Mouse (Mus musculus) neural tube, embryonic 12.5 days (tissue): ENCODE measurements at regions not wholly inside any gene's neighbourhood (a gene's known extent, or its start where the extent isn't known, plus 50 kb on each side); places are given as distances from the start of the nearest gene placed in this dataset.

Source experiments
- ATAC-seq: fragments of 200-750 bp; cut with Nextera tagmentation; 2 replicates; pipeline ENCODE4 v1.8.0; 2017; ENCODE audit warnings: low read depth, mild to moderate bottlenecking, moderate TSS enrichment, moderate library complexity; ENCODE audit not compliant: low FRiP score
- H3K27ac ChIP-seq: fragments of 300-500 bp; sonication (generic); 2 replicates; pipeline ENCODE4 v1.5.1; 2016
- H3K27me3 ChIP-seq: fragments of 300-500 bp; sonication (generic); replicated peaks from 2 replicates; pipeline ENCODE4 v1.6.1; 2016; ENCODE audit warnings: mild to moderate bottlenecking
- H3K36me3 ChIP-seq: fragments of 300-500 bp; sonication (generic); 2 replicates; pipeline ENCODE4 v1.6.1; 2016; ENCODE audit warnings: mild to moderate bottlenecking
- H3K4me1 ChIP-seq: fragments of 300-500 bp; sonication (generic); 2 replicates; pipeline ENCODE4 v1.6.1; 2016
- H3K4me2 ChIP-seq: fragments of 300-500 bp; sonication (generic); replicated peaks from 2 replicates; pipeline ENCODE4 v1.6.1; 2016; ENCODE audit warnings: mild to moderate bottlenecking
- H3K4me3 ChIP-seq: fragments of 300-500 bp; sonication (generic); 2 replicates; pipeline ENCODE4 v1.5.1; 2016
- H3K9ac ChIP-seq: fragments of 300-500 bp; sonication (generic); 2 replicates; pipeline ENCODE4 v1.6.1; 2016; ENCODE audit warnings: mild to moderate bottlenecking
- H3K9me3 ChIP-seq: fragments of 300-500 bp; sonication (generic); 2 replicates; pipeline ENCODE4 v1.6.1; 2016; ENCODE audit warnings: mild to moderate bottlenecking
- WGBS: fragments of 180-500 bp; shearing (Covaris S2); methylation state at CpG from one replicate; pipeline ENCODE4 v1.1.7; 2016; 5-methylcytosine and 5-hydroxymethylcytosine counted together

GRCm38 (mm10) chr8:41556819-41557218 is 139.9 kb upstream of the Frg1 start:
- WGBS, result 82% methylated on average over 3 of the region's 3 CpGs
- ATAC-seq, result no peak
- Histone ChIP-seq H3K36me3 (no peaks in the 10 kb centered on the region), H3K4me2 (no peak overlapping the region), H3K9ac (no peak overlapping the region), H3K4me3 (no peak overlapping the region), H3K9me3 (no peaks in the 10 kb centered on the region), H3K27me3 (no peaks in the 10 kb centered on the region), H3K27ac (no peak overlapping the region), H3K4me1 (no peaks in the 10 kb centered on the region)

- 76% methylated on average over 8 of the region's 8 CpGs for WGBS
Measured at GRCm38 (mm10) chr8:41552747-41553534, 136.1 kb upstream of the Frg1 start.

GRCm38 (mm10) chr8:41551925-41552414 is 135.1 kb upstream of the Frg1 start:
- Histone ChIP-seq H3K27me3 (no peaks in the 10 kb centered on the region), H3K4me2 (no peak overlapping the region), H3K9me3 (no peaks in the 10 kb centered on the region), H3K4me1 (no peaks in the 10 kb centered on the region), H3K9ac (no peak overlapping the region), H3K4me3 (no peak overlapping the region), H3K27ac (no peak overlapping the region), H3K36me3 (no peaks in the 10 kb centered on the region)
- WGBS, result 82% methylated on average over 15 of the region's 15 CpGs
- ATAC-seq, result no peak

More at GRCm38 (mm10) chr8:41552747-41553534, 136.1 kb upstream of the Frg1 start:
- H3K9ac ChIP-seq, result no peak overlapping the region
- no peak for ATAC-seq
- no peak overlapping the region for H3K27ac ChIP-seq
- no peaks in the 10 kb centered on the region for H3K27me3 ChIP-seq
- H3K4me1 ChIP-seq, result no peaks in the 10 kb centered on the region
- no peaks in the 10 kb centered on the region for H3K9me3 ChIP-seq
- no peak overlapping the region for H3K4me2 ChIP-seq
- no peaks in the 10 kb centered on the region for H3K36me3 ChIP-seq
- no peak overlapping the region for H3K4me3 ChIP-seq

GRCm38 (mm10) chr8:41550095-41550420 is 133.2 kb upstream of the Frg1 start:
- Histone ChIP-seq H3K27me3 (no peaks in the 10 kb centered on the region), H3K4me2 (no peak overlapping the region), H3K9ac (no peak overlapping the region), H3K27ac (no peak overlapping the region), H3K4me1 (no peaks in the 10 kb centered on the region), H3K9me3 (no peaks in the 10 kb centered on the region), H3K36me3 (no peaks in the 10 kb centered on the region), H3K4me3 (no peak overlapping the region)
- no peak for ATAC-seq
- WGBS, result 90% methylated on average over 2 of the region's 2 CpGs

- Histone ChIP-seq H3K4me2 (no peak overlapping the region), H3K4me3 (no peak overlapping the region), H3K27me3 (no peaks in the 10 kb centered on the region), H3K9ac (no peak overlapping the region), H3K36me3 (no peaks in the 10 kb centered on the region), H3K9me3 (no peaks in the 10 kb centered on the region), H3K27ac (no peak overlapping the region), H3K4me1 (no peaks in the 10 kb centered on the region)
- ATAC-seq, result no peak
- 52% methylated on average over 25 of the region's 25 CpGs for WGBS
Measured at GRCm38 (mm10) chr8:41549220-41550094, 132.6 kb upstream of the Frg1 start.

GRCm38 (mm10) chr8:41547730-41548368 is 131.0 kb upstream of the Frg1 start:
- WGBS, result 86% methylated on average over 7 of the region's 7 CpGs
- no peak overlapping the region for H3K9ac ChIP-seq

GRCm38 (mm10) chr8:41532212-41532611 is 115.3 kb upstream of the Frg1 start:
- ATAC-seq, result no peak
- WGBS, result 80% methylated on average over 5 of the region's 5 CpGs
- no peaks in the 10 kb centered on the region for H3K27me3 ChIP-seq

More at GRCm38 (mm10) chr8:41547730-41548368, 131.0 kb upstream of the Frg1 start:
- Histone ChIP-seq H3K27ac (no peak overlapping the region), H3K27me3 (no peaks in the 10 kb centered on the region), H3K4me3 (no peak overlapping the region), H3K4me1 (no peaks in the 10 kb centered on the region), H3K36me3 (no peaks in the 10 kb centered on the region), H3K4me2 (no peak overlapping the region), H3K9me3 (no peaks in the 10 kb centered on the region)
- ATAC-seq, result no peak

GRCm38 (mm10) chr8:41529581-41529980 is 112.7 kb upstream of the Frg1 start:
- H3K4me2 ChIP-seq, result no peak overlapping the region
- no peaks in the 10 kb centered on the region for H3K36me3 ChIP-seq
- no peaks in the 10 kb centered on the region for H3K27me3 ChIP-seq
- no peak for ATAC-seq
- H3K4me3 ChIP-seq, result no peak overlapping the region
- H3K4me1 ChIP-seq, result no peaks in the 10 kb centered on the region
- 91% methylated on average over 8 of the region's 8 CpGs for WGBS
- H3K9ac ChIP-seq, result no peak overlapping the region
- H3K27ac ChIP-seq, result no peak overlapping the region
- H3K9me3 ChIP-seq, result no peaks in the 10 kb centered on the region

More at GRCm38 (mm10) chr8:41532212-41532611, 115.3 kb upstream of the Frg1 start:
- Histone ChIP-seq H3K36me3 (no peaks in the 10 kb centered on the region), H3K9me3 (no peaks in the 10 kb centered on the region), H3K4me1 (no peaks in the 10 kb centered on the region), H3K9ac (no peak overlapping the region), H3K27ac (no peak overlapping the region), H3K4me2 (no peak overlapping the region), H3K4me3 (no peak overlapping the region)

- Histone ChIP-seq H3K9ac (no peak overlapping the region), H3K4me3 (no peak overlapping the region), H3K4me1 (no peaks in the 10 kb centered on the region), H3K27ac (no peak overlapping the region), H3K27me3 (no peaks in the 10 kb centered on the region), H3K36me3 (no peaks in the 10 kb centered on the region), H3K4me2 (no peak overlapping the region), H3K9me3 (no peaks in the 10 kb centered on the region)
- WGBS, result 72% methylated on average over 7 of the region's 7 CpGs
- no peak for ATAC-seq
Measured at GRCm38 (mm10) chr8:41526283-41526682, 109.4 kb upstream of the Frg1 start.

GRCm38 (mm10) chr8:41485163-41485562 is 68.3 kb upstream of the Frg1 start:
- Histone ChIP-seq H3K4me2 (no peak overlapping the region), H3K9ac (no peak overlapping the region), H3K4me3 (no peak overlapping the region), H3K36me3 (no peaks in the 10 kb centered on the region), H3K27ac (no peak overlapping the region), H3K9me3 (no peaks in the 10 kb centered on the region), H3K27me3 (no peaks in the 10 kb centered on the region), H3K4me1 (no peaks in the 10 kb centered on the region)
- ATAC-seq, result no peak
- WGBS, result 86% methylated on average over 5 of the region's 5 CpGs

- no peak overlapping the region for H3K4me2 ChIP-seq
- no peak overlapping the region for H3K4me3 ChIP-seq
- H3K4me1 ChIP-seq, result no peaks in the 10 kb centered on the region
- no peak for ATAC-seq
- H3K27me3 ChIP-seq, result no peaks in the 10 kb centered on the region
- no peaks in the 10 kb centered on the region for H3K36me3 ChIP-seq
- no peak overlapping the region for H3K27ac ChIP-seq
- 75% methylated on average over 3 of the region's 3 CpGs for WGBS
- H3K9ac ChIP-seq, result no peak overlapping the region
- H3K9me3 ChIP-seq, result no peaks in the 10 kb centered on the region
Measured at GRCm38 (mm10) chr8:41483297-41483696, 66.4 kb upstream of the Frg1 start.
